Mouse (Mus musculus): Measurements from ENCODE around the gene Otof.

Otof gene

GRCm38 (mm10) chr5:30461821-30462220 lies at the start of gene Otof:
Otof (minus strand) TSS chr5:30461932.
- no peak for DNase-seq (ENCODE audit: low read depth, low spot score)

GRCm38 (mm10) chr5:30497299-30497698 lies 35.6 kb upstream of the Otof start:
- no peak for DNase-seq (ENCODE audit: low read depth, low spot score)

GRCm38 (mm10) chr5:30496821-30497220 lies 35.1 kb upstream of the Otof start:
- no peak for DNase-seq (ENCODE audit: low read depth, low spot score)

GRCm38 (mm10) chr5:30495288-30495687 lies 33.6 kb upstream of the Otof start:
- DNase-seq (ENCODE audit: low read depth, low spot score), result no peak

GRCm38 (mm10) chr5:30494606-30495005 lies 32.9 kb upstream of the Otof start:
- no peak for DNase-seq (ENCODE audit: low read depth, low spot score)

- no peak for DNase-seq (ENCODE audit: low read depth, low spot score)
Measured at GRCm38 (mm10) chr5:30493723-30494122, 32.0 kb upstream of the Otof start.

GRCm38 (mm10) chr5:30490845-30491244 lies 29.1 kb upstream of the Otof start:
- DNase-seq (ENCODE audit: low read depth, low spot score), result no peak

GRCm38 (mm10) chr5:30490215-30490614 lies 28.5 kb upstream of the Otof start:
- DNase-seq (ENCODE audit: low read depth, low spot score), result no peak

- DNase-seq (ENCODE audit: low read depth, low spot score), result no peak
Measured at GRCm38 (mm10) chr5:30485136-30485535, 23.4 kb upstream of the Otof start.

- no peak for DNase-seq (ENCODE audit: low read depth, low spot score)
Measured at GRCm38 (mm10) chr5:30484591-30484990, 22.9 kb upstream of the Otof start.

- no peak for DNase-seq (ENCODE audit: low read depth, low spot score)
Measured at GRCm38 (mm10) chr5:30483533-30483932, 21.8 kb upstream of the Otof start.

GRCm38 (mm10) chr5:30482319-30482718 lies 20.6 kb upstream of the Otof start:
- DNase-seq (ENCODE audit: low read depth, low spot score), result peak; percentile 38

GRCm38 (mm10) chr5:30476534-30476933 lies 14.8 kb upstream of the Otof start:
- peak; percentile 13 for DNase-seq (ENCODE audit: low read depth, low spot score)

GRCm38 (mm10) chr5:30472148-30472547 lies 10.4 kb upstream of the Otof start:
- DNase-seq (ENCODE audit: low read depth, low spot score), result no peak

- no peak for DNase-seq (ENCODE audit: low read depth, low spot score)
Measured at GRCm38 (mm10) chr5:30470454-30470853, 8.7 kb upstream of the Otof start.

GRCm38 (mm10) chr5:30466315-30466714 lies 4.6 kb upstream of the Otof start:
- DNase-seq (ENCODE audit: low read depth, low spot score), result no peak

- DNase-seq (ENCODE audit: low read depth, low spot score), result no peak
Measured at GRCm38 (mm10) chr5:30465861-30466260, 4.1 kb upstream of the Otof start, which contains the start of gene 1700001C02Rik. 1700001C02Rik (plus strand) TSS chr5:30466047.

- DNase-seq (ENCODE audit: low read depth, low spot score), result no peak
Measured at GRCm38 (mm10) chr5:30460155-30460554, 1.6 kb downstream of the Otof start.

- DNase-seq (ENCODE audit: low read depth, low spot score), result no peak
Measured at GRCm38 (mm10) chr5:30456056-30456455, 5.7 kb downstream of the Otof start.

GRCm38 (mm10) chr5:30444327-30444895 lies 17.3 kb downstream of the Otof start:
- DNase-seq (ENCODE audit: low read depth, low spot score), result no peak

- DNase-seq (ENCODE audit: low read depth, low spot score), result no peak
Measured at GRCm38 (mm10) chr5:30442196-30442595, 19.5 kb downstream of the Otof start.

- no peak for DNase-seq (ENCODE audit: low read depth, low spot score)
Measured at GRCm38 (mm10) chr5:30440308-30440906, 21.3 kb downstream of the Otof start.

- no peak for DNase-seq (ENCODE audit: low read depth, low spot score)
Measured at GRCm38 (mm10) chr5:30438931-30439330, 22.8 kb downstream of the Otof start.

- no peak for DNase-seq (ENCODE audit: low read depth, low spot score)
Measured at GRCm38 (mm10) chr5:30427406-30427805, 34.3 kb downstream of the Otof start.

Measured in CD4-positive helper T cell, adult 2 months (primary cell).